Mouse (Mus musculus) thymus, postnatal 36 days (tissue): ENCODE data around the gene 4930518I15Rik.
"Not testable (repeated sequence)": the region's sequence is repeated elsewhere in the genome, so short reads cannot be mapped to it uniquely, and the experiment has no call there.

Experiments used
- DNase-seq, 2 experiments: peaks; one replicate each; pipeline ENCODE4 v3.0.0; 2022; ENCODE audit warnings: mixed read lengths in 2 of 2

The 4930518I15Rik gene

DNA sequence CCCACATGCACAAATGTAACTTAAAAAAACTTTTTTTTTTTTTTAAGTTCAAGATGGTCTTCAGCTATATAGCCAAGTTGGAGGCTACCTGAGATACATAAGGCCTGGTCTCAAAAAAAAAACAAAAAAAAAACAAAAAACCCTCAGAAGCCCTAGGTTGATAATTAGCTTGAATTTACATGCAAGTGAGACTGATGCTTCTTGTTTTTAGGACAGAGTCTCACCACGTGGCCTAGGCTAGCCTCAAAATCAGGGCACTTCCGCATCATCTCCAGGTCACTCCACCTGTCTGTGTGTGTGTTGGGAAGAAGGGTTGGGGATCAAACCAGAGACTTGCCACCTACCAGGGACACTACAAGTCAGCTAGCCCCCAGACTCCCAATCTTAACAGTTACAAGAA is at the start of gene 4930518I15Rik:
Gene 4930518I15Rik, minus strand, starts transcription at position 112 of the 400 bp plus-strand sequence.
- DNase-seq, result no peak

- DNase-seq, result not testable (repeated sequence)
These were observed 48.2 kb upstream of the 4930518I15Rik start for GRCm38 (mm10) chr2:156905931-156906330.

GRCm38 (mm10) chr2:156904976-156905717 is 47.4 kb upstream of the 4930518I15Rik start:
- DNase-seq, result no peak

- DNase-seq, result no peak
These were observed 45.6 kb upstream of the 4930518I15Rik start for GRCm38 (mm10) chr2:156903367-156903766.

- DNase-seq, result not testable (repeated sequence)
These were observed 44.7 kb upstream of the 4930518I15Rik start for GRCm38 (mm10) chr2:156902411-156902810.

- DNase-seq, result no peak
These were observed 44.1 kb upstream of the 4930518I15Rik start for GRCm38 (mm10) chr2:156901883-156902282.

DNA sequence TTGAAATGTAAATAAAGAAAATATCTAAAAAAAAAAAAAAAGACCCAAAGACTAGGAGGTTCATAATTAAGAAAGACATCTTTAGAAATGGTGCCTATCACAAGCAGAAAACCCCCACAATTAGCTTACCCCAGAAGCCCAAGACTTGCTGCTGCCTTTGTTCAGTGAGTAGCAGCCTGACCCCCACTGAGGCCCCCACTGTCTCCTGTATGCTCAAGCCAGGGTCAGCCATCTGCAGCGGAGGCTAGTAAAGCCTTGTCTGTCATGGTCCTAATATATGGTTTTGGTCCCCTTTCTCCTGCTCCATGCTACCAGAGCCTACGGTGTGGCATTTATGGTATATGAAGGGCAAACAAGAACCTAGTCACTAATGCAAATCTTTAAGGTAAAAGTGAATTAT is 43.6 kb upstream of the 4930518I15Rik start:
- no peak for DNase-seq

DNA sequence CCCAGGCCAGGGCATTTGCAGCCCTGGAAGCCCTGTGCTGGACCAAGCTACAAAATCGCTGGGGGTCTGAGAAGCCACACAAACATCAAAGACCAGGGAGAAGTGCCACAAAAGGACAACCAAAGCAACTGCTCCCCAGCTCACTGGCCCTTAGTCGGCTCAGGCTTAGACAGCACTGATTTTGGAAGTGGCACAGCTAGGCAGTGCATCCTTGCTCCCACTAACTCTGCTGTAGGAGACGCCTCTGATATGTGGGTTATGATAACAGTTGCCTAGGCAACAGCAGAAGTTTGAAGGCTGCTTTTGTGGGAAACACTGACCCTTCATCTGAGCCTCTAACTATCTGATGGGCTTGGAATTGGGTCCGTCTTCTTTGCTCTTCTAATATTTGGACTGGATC is 41.4 kb upstream of the 4930518I15Rik start:
- no peak for DNase-seq

GRCm38 (mm10) chr2:156898374-156898773 is 40.6 kb upstream of the 4930518I15Rik start:
- no peak for DNase-seq

DNA sequence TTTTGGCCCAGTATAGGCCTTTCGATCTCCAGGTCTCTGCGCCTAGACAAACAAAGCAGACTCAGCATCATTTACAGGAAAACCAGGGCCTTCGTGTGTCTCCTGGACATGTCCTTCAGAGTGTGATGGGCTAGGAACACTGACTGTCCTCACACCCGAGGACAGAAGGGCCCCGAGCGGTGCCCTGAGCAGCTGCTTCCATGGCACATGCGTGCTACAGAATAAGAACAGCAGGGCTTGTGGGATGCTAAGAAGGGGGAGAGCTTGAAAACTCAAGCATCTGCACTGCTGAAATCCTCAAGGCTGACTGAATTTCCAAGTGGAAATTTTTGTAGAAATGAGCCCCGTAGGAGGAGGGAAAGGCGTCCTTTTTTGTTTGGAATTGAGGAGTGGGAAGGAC is 39.3 kb upstream of the 4930518I15Rik start:
- no peak for DNase-seq

- no peak for DNase-seq
These were observed 38.7 kb upstream of the 4930518I15Rik start for GRCm38 (mm10) chr2:156896384-156896914.

DNA sequence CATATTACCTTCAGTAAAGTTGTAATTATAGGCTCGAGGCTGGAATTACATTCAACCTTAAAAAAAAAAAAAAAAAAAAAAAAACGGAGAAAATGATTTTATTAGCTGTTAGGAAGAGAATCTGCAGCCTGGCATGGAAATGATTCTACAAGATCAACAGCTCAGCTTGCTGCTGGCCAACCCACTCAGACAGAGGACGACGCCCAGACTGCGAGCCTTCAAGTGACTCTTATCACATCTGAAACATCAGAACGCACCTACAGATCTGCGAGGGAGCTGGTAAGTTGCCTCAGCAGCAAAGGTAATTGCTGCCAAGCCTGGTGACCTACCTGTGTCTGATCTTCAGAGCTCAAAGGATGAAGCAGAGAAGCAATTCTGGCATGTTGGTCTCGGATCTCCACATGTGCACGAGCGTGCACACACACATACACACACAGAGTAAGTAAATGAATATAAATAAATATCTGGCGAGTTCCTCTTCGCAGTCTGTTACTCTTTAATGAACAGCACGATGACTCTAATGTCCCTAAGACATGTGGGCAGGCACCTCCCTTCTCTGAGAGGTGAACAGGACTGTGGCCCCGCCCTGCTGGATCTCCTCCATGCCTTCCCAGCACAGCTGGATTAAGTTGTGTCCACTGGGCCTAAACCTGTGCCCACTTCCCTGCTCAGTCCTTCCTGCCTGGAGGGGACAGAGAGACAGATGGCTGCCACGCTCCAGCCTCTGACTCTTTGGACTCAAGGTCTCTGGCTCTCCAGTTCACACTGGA is 36.9 kb upstream of the 4930518I15Rik start:
- DNase-seq, result no peak

DNA sequence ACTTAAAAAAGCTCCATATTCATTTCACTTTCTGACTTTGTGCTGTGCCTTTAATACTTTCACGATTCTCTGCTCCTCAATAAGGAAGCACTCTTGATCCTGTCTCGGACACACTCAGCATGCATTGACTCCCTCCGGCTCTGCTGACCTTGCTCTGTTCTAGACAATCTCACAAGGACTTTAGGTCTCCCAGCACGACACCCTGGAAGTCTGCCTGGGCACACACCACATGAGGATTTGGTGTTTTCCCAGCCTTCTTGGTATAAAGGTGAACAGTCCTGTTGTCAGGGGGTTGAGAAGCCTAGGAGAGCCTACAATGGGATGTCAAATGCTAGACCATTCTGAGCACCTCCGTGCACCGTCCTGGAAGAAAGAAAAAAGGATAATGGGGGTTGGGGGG is 35.1 kb upstream of the 4930518I15Rik start:
- DNase-seq, result no peak

- no peak for DNase-seq
These were observed 34.5 kb upstream of the 4930518I15Rik start for GRCm38 (mm10) chr2:156892240-156892639.

DNA sequence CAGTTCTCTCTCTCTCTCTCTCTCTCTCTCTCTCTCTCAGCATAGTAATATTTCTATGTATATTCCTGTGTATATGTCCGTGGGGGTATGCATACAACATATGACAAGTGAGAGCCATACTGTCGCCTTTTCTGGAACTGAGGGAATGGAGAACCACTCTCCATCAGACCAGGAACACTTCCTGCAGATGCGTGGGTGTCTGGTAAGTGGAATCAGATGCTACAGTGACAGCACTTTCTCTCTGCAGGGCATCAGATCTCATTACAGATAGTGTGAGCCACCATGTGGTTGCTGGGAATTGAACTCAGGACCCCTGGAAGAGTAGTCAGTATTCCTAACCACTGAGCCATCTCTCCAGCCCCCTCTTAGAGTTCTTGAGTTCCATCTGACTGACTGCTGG is 30.7 kb upstream of the 4930518I15Rik start:
- no peak for DNase-seq

- DNase-seq, result peak; percentile 84 to 93
These were observed 29.3 kb upstream of the 4930518I15Rik start, which contains the start of gene Sla2 for GRCm38 (mm10) chr2:156887017-156887416. Gene Sla2, minus strand, starts transcription at chr2:156887192.

DNA sequence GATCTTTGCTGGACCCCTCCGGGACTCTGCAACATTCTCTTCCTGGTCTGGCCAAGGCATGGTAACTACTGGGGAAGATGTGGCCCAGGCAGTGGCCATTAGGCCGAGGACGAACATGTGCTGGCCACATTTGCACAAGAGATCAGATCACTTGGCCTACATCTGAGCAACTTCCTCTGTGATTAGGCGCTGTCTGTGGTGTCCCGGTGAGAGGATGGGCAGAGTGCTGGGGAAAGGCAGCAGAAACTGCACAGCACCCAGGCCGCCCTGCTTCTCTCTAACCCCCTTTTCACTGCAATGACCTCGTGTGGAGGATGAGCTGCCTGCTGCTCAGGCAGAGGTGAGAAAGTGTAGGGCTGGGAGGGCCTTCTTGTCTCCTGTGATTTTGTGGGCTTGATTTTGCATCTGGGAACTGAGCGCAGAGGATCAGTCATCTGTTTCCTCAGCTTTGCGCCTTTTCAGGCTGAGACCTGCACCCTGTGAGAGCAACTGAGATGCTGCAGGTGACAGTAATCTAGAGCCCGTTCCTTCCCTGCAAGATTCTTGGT is 28.4 kb upstream of the 4930518I15Rik start:
- DNase-seq, result peak; percentile 53 to 58

DNA sequence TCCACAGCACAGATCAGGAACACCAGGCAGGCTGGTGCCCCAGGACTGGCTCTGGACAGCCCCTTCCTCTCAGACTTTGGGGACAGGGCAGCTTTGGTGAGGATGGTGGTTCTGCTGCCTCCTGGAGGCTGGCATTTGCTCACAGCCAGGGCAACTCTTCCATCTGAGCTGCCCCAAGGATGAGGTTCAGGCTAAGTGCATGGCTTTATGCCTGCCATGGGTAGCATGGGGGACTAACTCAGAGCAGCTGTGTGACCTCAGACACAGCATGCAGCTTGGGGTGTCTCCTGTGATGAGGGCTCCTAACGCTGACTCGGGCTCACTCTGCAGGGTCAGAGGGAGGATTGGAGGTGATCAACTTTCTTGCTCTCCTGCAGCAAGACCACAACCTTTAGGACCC is 27.9 kb upstream of the 4930518I15Rik start:
- peak; percentile 36 to 48 for DNase-seq

DNA sequence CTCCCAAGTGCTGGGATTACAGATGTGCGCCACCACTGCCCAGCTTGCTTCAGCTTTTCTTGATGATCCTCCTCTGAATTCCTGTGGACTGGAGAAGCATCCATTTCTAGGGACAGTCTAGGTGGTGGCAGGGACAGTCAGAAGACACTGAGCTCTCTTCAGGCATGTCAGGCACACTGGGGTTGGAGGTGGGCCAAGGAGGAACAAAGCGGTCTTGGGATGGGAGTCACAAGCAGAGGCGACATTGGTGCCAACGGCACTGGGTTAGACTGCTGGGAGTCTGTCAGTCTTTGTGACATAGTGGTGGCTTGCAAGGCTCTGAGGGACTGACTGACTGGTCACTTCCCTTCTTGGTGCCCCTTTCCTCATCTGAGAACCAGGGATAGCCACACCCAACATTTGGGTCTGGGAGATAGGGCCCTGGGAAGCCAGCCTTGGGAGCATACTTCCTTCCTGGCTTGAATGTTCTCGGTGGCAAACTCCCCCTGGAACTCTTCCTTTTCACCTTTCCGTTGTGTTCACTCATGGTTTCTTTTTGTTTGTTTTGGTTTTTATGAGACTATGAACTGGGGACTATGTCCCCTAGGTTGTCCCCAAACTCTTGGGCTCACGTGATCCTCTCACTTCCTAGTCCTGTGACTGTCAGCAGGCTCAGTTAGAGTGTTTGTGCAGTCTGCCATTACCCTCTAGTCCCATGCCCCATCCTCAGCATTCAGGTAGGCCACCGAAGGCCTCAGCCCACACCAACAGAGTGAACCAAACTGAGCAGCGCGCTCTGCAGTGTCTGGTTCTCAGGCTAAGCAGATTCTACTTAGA is 26.9 kb upstream of the 4930518I15Rik start:
- no peak for DNase-seq

GRCm38 (mm10) chr2:156882431-156883001 is 24.8 kb upstream of the 4930518I15Rik start:
- DNase-seq, result peak; percentile 83 to 93

GRCm38 (mm10) chr2:156879541-156879940 is 21.8 kb upstream of the 4930518I15Rik start:
- DNase-seq, result no peak

DNA sequence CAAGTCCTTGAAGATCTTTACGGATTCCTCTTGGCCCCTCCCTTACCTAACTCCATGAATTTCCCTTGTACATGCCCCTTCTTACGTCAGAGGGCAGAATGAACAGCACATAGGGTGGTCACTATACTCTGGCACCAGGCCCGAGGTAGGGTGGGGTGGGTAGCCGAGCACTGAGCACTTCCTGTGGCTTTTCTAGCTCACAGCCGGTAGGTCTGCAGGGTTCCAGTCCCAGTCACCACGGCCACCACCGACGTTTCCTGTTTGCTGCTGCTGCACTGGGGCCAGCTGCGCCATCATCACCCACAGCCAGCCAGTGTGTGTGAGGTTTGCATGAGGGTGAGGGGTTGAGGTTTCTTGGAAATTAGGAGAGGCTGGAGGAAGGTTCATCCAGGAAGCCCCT is 20.0 kb upstream of the 4930518I15Rik start:
- peak; percentile 67 to 80 for DNase-seq
